Mouse (Mus musculus) liver, embryonic 14.5 days (tissue): ENCODE measurements at regions not wholly inside any gene's neighbourhood (a gene's known extent, or its start where the extent isn't known, plus 50 kb on each side); places are given as distances from the start of the nearest gene placed in this dataset.

Experiments used
- CTCF ChIP-seq: IDR thresholded peaks from 2 replicates; pipeline ENCODE4 v1.5.1; 2016; ENCODE audit warnings: antibody characterized with exemption, low read depth, control low read depth
- EP300 ChIP-seq: IDR thresholded peaks from 2 replicates; pipeline ENCODE4 v1.6.1; 2016; ENCODE audit warnings: antibody characterized with exemption, low read depth

DNA sequence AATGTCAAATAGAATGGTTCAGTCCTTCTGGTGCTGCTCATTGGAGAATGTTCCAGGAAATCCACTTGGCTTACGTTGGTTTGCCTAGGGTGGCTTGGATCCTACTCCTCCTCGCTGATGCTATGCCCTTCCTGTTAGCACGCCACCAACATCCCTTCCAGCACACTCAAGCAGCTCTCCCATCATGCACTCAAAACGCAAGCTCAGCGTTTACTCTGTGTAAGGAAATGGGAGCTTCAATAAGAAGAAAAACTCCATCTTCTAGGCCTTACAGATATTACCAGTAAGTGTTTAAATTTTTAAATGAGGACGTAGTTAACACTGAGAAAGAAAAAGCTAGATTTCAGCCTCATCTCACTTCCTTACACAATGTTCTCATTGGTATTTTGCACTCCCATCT, 523.7 kb downstream of the Gpam start:
- TF ChIP-seq CTCF (no peak), EP300 (no peak)
